Comparison of ENCODE assay signal across 23 mouse cellular contexts in the genomic region with DNA sequence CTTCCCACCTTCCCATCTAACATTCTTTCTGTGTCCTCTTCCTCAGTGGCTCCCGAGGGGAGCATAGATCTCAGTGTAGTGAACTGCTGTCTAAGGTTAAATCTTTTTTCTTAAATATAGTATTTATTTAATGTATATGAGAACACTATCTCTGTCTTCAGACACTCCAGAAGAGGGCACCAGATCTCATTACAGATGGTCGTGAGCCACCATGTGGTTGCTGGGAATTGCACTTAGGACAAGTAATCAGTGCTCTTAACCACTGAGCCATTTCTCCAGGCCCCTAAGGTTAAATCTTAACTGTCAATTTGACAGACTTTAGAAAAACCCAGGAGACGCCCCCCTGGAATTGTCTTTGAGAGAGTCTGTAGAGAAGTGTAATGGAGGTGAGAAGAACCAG. TPM values are rescaled to one million over a fixed set of nuclear protein-coding genes. Genes with fewer than 3 reads are reported as not detected.
DNase-seq lines count a peak whose midpoint lies in the region; ATAC-seq and TF ChIP-seq lines count a peak whose summit lies in the region.
"Had no signal": no experiment of that assay in that cellular context is flagged by ENCODE, and none has a peak within 500 bp of the region (broad histone marks: within the 10 kb centered on the region; RNA-seq: fewer than 3 reads in every experiment).

No protein-coding gene starts in this region.

- 0 out of 2 replicates have a peak, but pooled peaks have one; percentile 9 for TF ChIP-seq CTCF in heart, postnatal 0 days (IDR thresholded peaks at IDR 0.05; ENCODE audit: low read depth)
- peak; percentile 33 for TF ChIP-seq CTCF in liver, postnatal 0 days (IDR thresholded peaks at IDR 0.05; ENCODE audit: low read depth)
- TF ChIP-seq CTCF in stomach, postnatal 0 days (IDR thresholded peaks at IDR 0.05; ENCODE audit: low read depth) = peak; percentile 53

- 0 out of 2 replicates have a peak, but pooled peaks cover 2% of the 10 kb centered on the region for H3K4me1 ChIP-seq in heart, postnatal 0 days (ENCODE audit: control insufficient read depth, insufficient read depth)
- H3K4me1 ChIP-seq in liver, postnatal 0 days (ENCODE audit: insufficient read depth) = 0 out of 2 replicates have a peak, but pooled peaks cover 1% of the 10 kb centered on the region
- H3K4me1 ChIP-seq in stomach, postnatal 0 days (replicated peaks; ENCODE audit: control insufficient read depth, insufficient read depth) = no peaks in the 10 kb centered on the region
- H3K4me1 ChIP-seq: embryonic facial prominence, embryonic 12.5 days had no signal

- no peak overlapping the region for H3K4me3 ChIP-seq in heart, postnatal 0 days (ENCODE audit: low read depth, low read length)
- H3K4me3 ChIP-seq in liver, postnatal 0 days (ENCODE audit: low read depth, low read length) = no peak overlapping the region
- H3K4me3 ChIP-seq in stomach, postnatal 0 days (ENCODE audit: low read depth, low read length) = no peak overlapping the region
- H3K4me3 ChIP-seq: embryonic facial prominence, embryonic 12.5 days; erythroblast, embryonic 14.5 days; forebrain, embryonic 13.5 days; heart, embryonic 12.5 days had no signal

- 40% methylated on average over 3 of the region's 3 CpGs for WGBS in heart, postnatal 0 days
- WGBS in liver, postnatal 0 days (ENCODE audit: insufficient replicate concordance) = 33% methylated on average over 3 of the region's 3 CpGs
- 38% methylated on average over 3 of the region's 3 CpGs for WGBS in stomach, postnatal 0 days

- H3K27me3 ChIP-seq in heart, postnatal 0 days (ENCODE audit: control insufficient read depth, insufficient read depth, low read length) = no peaks in the 10 kb centered on the region
- H3K27me3 ChIP-seq in liver, postnatal 0 days (ENCODE audit: insufficient read depth, low read length) = peaks cover 8% of the 10 kb centered on the region; the same call in 1 of the 2 replicates
- H3K27me3 ChIP-seq in stomach, postnatal 0 days (ENCODE audit: control insufficient read depth, insufficient read depth, low read length) = no peaks in the 10 kb centered on the region

- DNase-seq in heart, postnatal 0 days (ENCODE audit: low spot score) = no peak
- no peak for DNase-seq in heart, adult 9 months (ENCODE audit: low spot score in 2 of 2)
- no peak for DNase-seq in liver, postnatal 0 days
- no peak for DNase-seq in liver
- DNase-seq in ES-CJ7 (ENCODE audit: low read depth, low spot score) = peak; percentile 31
- DNase-seq in stomach, postnatal 0 days (ENCODE audit: low spot score) = no peak
- no peak for DNase-seq in testis, postnatal 10 days (ENCODE audit: low spot score)
- DNase-seq: B cell, adult 2 months; cerebellum, adult 11-12 months; cerebellum, postnatal 14 days; gastrocnemius, postnatal 10 days; heart, adult 11 months; heart, postnatal 14 days; kidney, adult 2 months; kidney, postnatal 10 days; layer of hippocampus, postnatal 36 days; lung, postnatal 14 days had no signal

- H3K36me3 ChIP-seq in heart, postnatal 0 days (replicated peaks; ENCODE audit: control insufficient read depth, insufficient read depth, low read length) = no peaks in the 10 kb centered on the region
- H3K36me3 ChIP-seq in liver, postnatal 0 days (replicated peaks; ENCODE audit: insufficient read depth, low read length) = no peaks in the 10 kb centered on the region
- no peaks in the 10 kb centered on the region for H3K36me3 ChIP-seq in stomach, postnatal 0 days (ENCODE audit: control insufficient read depth, insufficient read depth, low read length)
- H3K36me3 ChIP-seq: embryonic facial prominence, embryonic 12.5 days; heart, embryonic 12.5 days had no signal

- H3K9me3 ChIP-seq in heart, postnatal 0 days (replicated peaks; ENCODE audit: control insufficient read depth, low read length) = no peaks in the 10 kb centered on the region
- no peaks in the 10 kb centered on the region for H3K9me3 ChIP-seq in liver, postnatal 0 days (ENCODE audit: low read length)
- no peaks in the 10 kb centered on the region for H3K9me3 ChIP-seq in stomach, postnatal 0 days (ENCODE audit: control insufficient read depth, low read length)
- H3K9me3 ChIP-seq: embryonic facial prominence, embryonic 12.5 days; forebrain, embryonic 13.5 days; heart, embryonic 12.5 days had no signal

- no peak overlapping the region for H3K27ac ChIP-seq in heart, postnatal 0 days (ENCODE audit: low read depth)
- no peak overlapping the region for H3K27ac ChIP-seq in liver, postnatal 0 days (ENCODE audit: low read depth)
- no peak overlapping the region for H3K27ac ChIP-seq in stomach, postnatal 0 days (replicated peaks)
- H3K27ac ChIP-seq: embryonic facial prominence, embryonic 12.5 days; forebrain, embryonic 13.5 days had no signal

- H3K9ac ChIP-seq in heart, postnatal 0 days (replicated peaks; ENCODE audit: low read depth, low read length) = no peak overlapping the region
- no peak overlapping the region for H3K9ac ChIP-seq in liver, postnatal 0 days (replicated peaks)
- no peak overlapping the region for H3K9ac ChIP-seq in stomach, postnatal 0 days (ENCODE audit: low read length)
- H3K9ac ChIP-seq: embryonic facial prominence, embryonic 12.5 days; forebrain, embryonic 13.5 days; heart, embryonic 12.5 days had no signal

- no peak overlapping the region for H3K4me2 ChIP-seq in heart, postnatal 0 days (ENCODE audit: low read depth, low read length)
- no peak overlapping the region for H3K4me2 ChIP-seq in liver, postnatal 0 days (ENCODE audit: low read depth, low read length)
- H3K4me2 ChIP-seq in stomach, postnatal 0 days (replicated peaks; ENCODE audit: low read depth) = no peak overlapping the region
- H3K4me2 ChIP-seq: embryonic facial prominence, embryonic 12.5 days; forebrain, embryonic 13.5 days; heart, embryonic 12.5 days; midbrain, embryonic 11.5 days had no signal

- no peak for ATAC-seq in heart, postnatal 0 days (ENCODE audit: insufficient read depth, low read depth)
- no peak for ATAC-seq in liver, postnatal 0 days
- ATAC-seq in stomach, postnatal 0 days (ENCODE audit: low FRiP score, low TSS enrichment) = no peak
- no peak for ATAC-seq in cerebellum, adult (ENCODE audit: insufficient number of reproducible peaks, low FRiP score, low TSS enrichment)
- ATAC-seq: forebrain, embryonic 13.5 days had no signal

- no peak for TF ChIP-seq EP300 in heart, postnatal 0 days (IDR thresholded peaks at IDR 0.05; ENCODE audit: low read depth)
- no peak for TF ChIP-seq EP300 in liver, postnatal 0 days (IDR thresholded peaks at IDR 0.05; ENCODE audit: low read depth)
- no peak for TF ChIP-seq EP300 in stomach, postnatal 0 days (optimal IDR thresholded peaks at IDR 0.05)

RNA-seq across cellular contexts. Expression of gene Med15, which starts 0.7 kb away (rescaled TPM):
- 40.2 and 63.7 TPM in 2 replicates for total RNA-seq in heart, postnatal 0 days (2014; rRNA removed; ENCODE audit: low replicate concordance)
- 18.0 and 18.6 TPM in 2 replicates for polyA plus RNA-seq in heart, postnatal 0 days (2015; fragmentation: Nextera tagmentation; extraction: Ambion mirVana)
- polyA plus RNA-seq in liver, postnatal 0 days (2015; fragmentation: Nextera tagmentation; extraction: Ambion mirVana) = 11.0 and 11.6 TPM in 2 replicates
- 19.4 and 22.7 TPM in 2 replicates for polyA plus RNA-seq in stomach, postnatal 0 days (2015; fragmentation: Nextera tagmentation; extraction: Ambion mirVana)

RNA-seq across cellular contexts. Expression of gene Klhl22, which starts 27.4 kb away (rescaled TPM):
- 42.0 and 47.4 TPM in 2 replicates for total RNA-seq in heart, postnatal 0 days (2014; rRNA removed; ENCODE audit: low replicate concordance)
- polyA plus RNA-seq in heart, postnatal 0 days (2015; fragmentation: Nextera tagmentation; extraction: Ambion mirVana) = 21.7 and 23.0 TPM in 2 replicates
- 7.8 and 8.0 TPM in 2 replicates for polyA plus RNA-seq in liver, postnatal 0 days (2015; fragmentation: Nextera tagmentation; extraction: Ambion mirVana)
- polyA plus RNA-seq in stomach, postnatal 0 days (2015; fragmentation: Nextera tagmentation; extraction: Ambion mirVana) = 32.0 and 34.0 TPM in 2 replicates
